Mouse (Mus musculus) kidney, postnatal 0 days (tissue): Measurements from ENCODE around the gene Gm20696. TPM values are rescaled to one million over a fixed set of nuclear protein-coding genes. Genes with fewer than 3 reads are reported as not detected.

Source experiments
- ATAC-seq: fragments of 200-750 bp; cut with Nextera tagmentation; replicated peaks from 2 replicates; pipeline ENCODE4 v1.8.0; 2017; ENCODE audit warnings: low read depth, moderate number of reproducible peaks, moderate TSS enrichment, moderate library complexity; ENCODE audit not compliant: low FRiP score
- DNase-seq: peaks from one replicate; pipeline ENCODE4 v3.0.0-alpha.2; 2016; ENCODE audit warnings: low spot score
- H3K27ac ChIP-seq: fragments of 300-500 bp; sonication (generic); 2 replicates; pipeline ENCODE4 v1.5.1; 2014; ENCODE audit warnings: mild to moderate bottlenecking
- H3K27me3 ChIP-seq: fragments of 300-500 bp; sonication (generic); 2 replicates; pipeline ENCODE4 v1.6.1; 2014; ENCODE audit warnings: low read length, mixed read lengths; ENCODE audit not compliant: insufficient read depth
- H3K36me3 ChIP-seq: fragments of 300-500 bp; sonication (generic); 2 replicates; pipeline ENCODE4 v1.6.1; 2014; ENCODE audit warnings: low read length, mixed read lengths; ENCODE audit not compliant: insufficient read depth
- H3K4me1 ChIP-seq: fragments of 300-500 bp; sonication (generic); replicated peaks from 2 replicates; pipeline ENCODE4 v1.6.1; 2014; ENCODE audit warnings: antibody characterized with exemption, low read length, mixed read lengths; ENCODE audit not compliant: insufficient read depth
- H3K4me2 ChIP-seq: fragments of 300-500 bp; sonication (generic); 2 replicates; pipeline ENCODE4 v1.6.1; 2014; ENCODE audit warnings: mild to moderate bottlenecking, low read length, moderate library complexity, mixed read lengths
- H3K4me3 ChIP-seq: fragments of 300-500 bp; sonication (generic); replicated peaks from 2 replicates; pipeline ENCODE4 v1.5.1; 2014; ENCODE audit warnings: low read depth, low read length
- H3K9ac ChIP-seq: fragments of 300-500 bp; sonication (generic); 2 replicates; pipeline ENCODE4 v1.6.1; 2014; ENCODE audit warnings: low read depth, low read length
- H3K9me3 ChIP-seq: fragments of 300-500 bp; sonication (generic); replicated peaks from 2 replicates; pipeline ENCODE4 v1.6.1; 2016; ENCODE audit warnings: low read length, inconsistent platforms, mixed read lengths
- CTCF ChIP-seq: IDR thresholded peaks from 2 replicates; pipeline ENCODE4 v1.5.1; 2016; ENCODE audit warnings: antibody characterized with exemption, low read depth, mild to moderate bottlenecking, moderate library complexity
- WGBS: fragments of 180-500 bp; shearing (Covaris S2); extraction: QIAGEN DNeasy Blood & Tissue Kit; methylation state at CpG from one replicate; pipeline ENCODE4 v1.1.7; 2014; 5-methylcytosine and 5-hydroxymethylcytosine counted together
- polyA plus RNA-seq: library from polyadenylated mRNA; unstranded; fragments of >200 nt; fragmentation: Nextera tagmentation; extraction: Ambion mirVana; gene quantifications from 2 replicates; pipeline ENCODE4 v1.2.1, GENCODE M21; 2015

The Gm20696 gene
- polyA plus RNA-seq, 1 experiment from 2014 or later: 1.7 TPM

GRCm38 (mm10) chr6:99678108-99678507 is 11.5 kb upstream of the Gm20696 start:
- no peak for DNase-seq
- ATAC-seq: no peak
- no peaks in the 10 kb centered on the region for H3K4me1 ChIP-seq
- no peak overlapping the region for H3K9ac ChIP-seq
- WGBS: 87% methylated on average over 11 of the region's 11 CpGs
- H3K4me3 ChIP-seq: no peak overlapping the region
- H3K4me2 ChIP-seq: no peak overlapping the region
- H3K9me3 ChIP-seq: no peaks in the 10 kb centered on the region
- TF ChIP-seq CTCF: no peak
- no peaks in the 10 kb centered on the region for H3K36me3 ChIP-seq
- H3K27me3 ChIP-seq: no peaks in the 10 kb centered on the region
- H3K27ac ChIP-seq: no peak overlapping the region

GRCm38 (mm10) chr6:99677325-99677724 is 10.7 kb upstream of the Gm20696 start:
- no peak overlapping the region for H3K27ac ChIP-seq
- H3K9ac ChIP-seq: no peak overlapping the region
- no peaks in the 10 kb centered on the region for H3K9me3 ChIP-seq
- H3K4me1 ChIP-seq: no peaks in the 10 kb centered on the region
- H3K4me2 ChIP-seq: no peak overlapping the region
- no peak for DNase-seq
- H3K36me3 ChIP-seq: no peaks in the 10 kb centered on the region
- H3K4me3 ChIP-seq: no peak overlapping the region
- no peak for TF ChIP-seq CTCF
- no peaks in the 10 kb centered on the region for H3K27me3 ChIP-seq
- WGBS: 81% methylated on average over 8 of the region's 8 CpGs
- ATAC-seq: no peak

- no peak for TF ChIP-seq CTCF
Measured at GRCm38 (mm10) chr6:99674482-99674881, 7.9 kb upstream of the Gm20696 start.

GRCm38 (mm10) chr6:99671768-99672167 is 5.2 kb upstream of the Gm20696 start:
- ATAC-seq (no peak), DNase-seq (no peak)
- H3K27me3 ChIP-seq: no peaks in the 10 kb centered on the region
- no peaks in the 10 kb centered on the region for H3K36me3 ChIP-seq
- no peak overlapping the region for H3K4me2 ChIP-seq
- 50% methylated on average over 3 of the region's 3 CpGs for WGBS
- no peaks in the 10 kb centered on the region for H3K4me1 ChIP-seq
- TF ChIP-seq CTCF: peak; percentile 57
- H3K9ac ChIP-seq: no peak overlapping the region
- no peak overlapping the region for H3K4me3 ChIP-seq
- no peak overlapping the region for H3K27ac ChIP-seq
- H3K9me3 ChIP-seq: no peaks in the 10 kb centered on the region

More at GRCm38 (mm10) chr6:99674482-99674881, 7.9 kb upstream of the Gm20696 start:
- DNase-seq (no peak), ATAC-seq (no peak)
- Histone ChIP-seq H3K27me3 (no peaks in the 10 kb centered on the region), H3K36me3 (no peaks in the 10 kb centered on the region), H3K4me2 (no peak overlapping the region), H3K9ac (no peak overlapping the region), H3K9me3 (no peaks in the 10 kb centered on the region), H3K4me1 (no peaks in the 10 kb centered on the region), H3K4me3 (no peak overlapping the region), H3K27ac (no peak overlapping the region)
- 82% methylated on average over 4 of the region's 4 CpGs for WGBS

- no peak for ATAC-seq
- Histone ChIP-seq H3K27ac (no peak overlapping the region), H3K9me3 (no peaks in the 10 kb centered on the region), H3K4me1 (no peaks in the 10 kb centered on the region), H3K27me3 (no peaks in the 10 kb centered on the region), H3K4me3 (no peak overlapping the region), H3K4me2 (no peak overlapping the region), H3K36me3 (no peaks in the 10 kb centered on the region), H3K9ac (no peak overlapping the region)
- peak; percentile 86 for DNase-seq
- 72% methylated on average over 7 of the region's 7 CpGs for WGBS
- peak; percentile 87 for TF ChIP-seq CTCF
Measured at GRCm38 (mm10) chr6:99670481-99671119, 4.0 kb upstream of the Gm20696 start.

GRCm38 (mm10) chr6:99669481-99670325 is 3.1 kb upstream of the Gm20696 start:
- no peaks in the 10 kb centered on the region for H3K27me3 ChIP-seq
- H3K4me2 ChIP-seq: no peak overlapping the region
- H3K27ac ChIP-seq: no peak overlapping the region
- no peak for TF ChIP-seq CTCF
- H3K9me3 ChIP-seq: no peaks in the 10 kb centered on the region
- H3K4me1 ChIP-seq: 0 out of 2 replicates have a peak, but pooled peaks cover 2% of the 10 kb centered on the region
- 48% methylated on average over 5 of the region's 5 CpGs for WGBS
- ATAC-seq (no peak), DNase-seq (no peak)
- H3K9ac ChIP-seq: no peak overlapping the region
- no peak overlapping the region for H3K4me3 ChIP-seq
- H3K36me3 ChIP-seq: no peaks in the 10 kb centered on the region
